Mouse (Mus musculus) thymus, adult 2 months (tissue): ENCODE results near the gene Slc48a1.

ENCODE experiments used
- CTCF ChIP-seq: fragments of 200-500 bp; IDR thresholded peaks from 2 replicates; pipeline ENCODE4 v1.5.1; 2012; ENCODE audit warnings: mild to moderate bottlenecking, control low read depth, low read length, moderate library complexity, borderline replicate concordance; ENCODE audit not compliant: control insufficient read depth, poor library complexity, insufficient read depth; ENCODE audit errors: extremely low read depth
- POLR2A ChIP-seq: fragments of 200-500 bp; IDR thresholded peaks from 2 replicates; pipeline ENCODE4 v1.6.1; 2012; ENCODE audit warnings: mild to moderate bottlenecking, low read length, control low read depth, moderate library complexity; ENCODE audit not compliant: control insufficient read depth, poor library complexity, insufficient read depth; ENCODE audit errors: extremely low read depth

DNA sequence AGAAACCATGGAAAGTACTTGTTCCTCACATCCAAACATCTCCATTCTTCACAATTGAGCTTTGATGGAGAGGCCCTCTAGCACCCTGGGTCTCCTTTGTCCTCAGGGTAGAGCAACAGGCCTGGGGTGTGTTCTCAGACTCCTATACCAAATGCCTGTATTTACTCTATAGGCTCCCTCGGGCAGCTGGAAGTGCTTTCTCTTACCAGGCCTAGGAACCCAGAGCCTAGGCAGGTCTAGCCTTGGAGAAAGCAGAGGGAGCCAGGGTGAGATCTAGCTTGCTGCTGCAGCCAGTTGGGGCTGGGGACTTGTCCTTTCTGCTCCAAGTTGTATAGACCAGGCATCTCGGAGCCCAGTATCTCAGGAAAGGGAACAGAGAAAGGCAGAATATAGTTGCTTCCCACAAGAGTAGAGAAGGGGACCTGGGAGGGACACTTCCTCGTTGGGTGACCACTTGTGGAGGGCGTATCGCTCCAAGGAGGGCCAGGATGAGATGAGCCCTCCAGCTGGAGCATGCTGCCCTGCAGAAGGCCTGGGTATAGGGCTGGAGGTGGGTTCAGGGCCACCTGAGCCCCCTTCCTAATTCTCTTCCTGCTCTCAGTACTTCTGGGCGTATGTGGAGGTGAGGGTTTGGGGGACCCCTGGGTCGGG lies 9.0 kb downstream of the Slc48a1 start:
- TF ChIP-seq CTCF (no peak), POLR2A (no peak)
